Mouse (Mus musculus) erythroid progenitor cell, adult 5-6 weeks (primary cell): ENCODE measurements around the gene Qdpr. TPM values are rescaled to one million over a fixed set of nuclear protein-coding genes. Genes with fewer than 3 reads are reported as not detected.
A peak's percentile ranks its signal among the peaks of the same experiment; 100 is the strongest.
"Not testable (repeated sequence)": the region's sequence is repeated elsewhere in the genome, so short reads cannot be mapped to it uniquely, and the experiment has no call there.

Experiments used
- ATAC-seq: replicated peaks from 2 replicates; pipeline ENCODE4 v1.8.0; 2016; ENCODE audit warnings: moderate number of reproducible peaks, mild to moderate bottlenecking, moderate TSS enrichment, inconsistent platforms; ENCODE audit not compliant: poor library complexity, low FRiP score, severe bottlenecking
- total RNA-seq, 2 experiments: library from RNA; stranded (forward) in 1 of 2; stranded (reverse) in 1 of 2; fragments of 150-400 nt in 1 of 2; fragments of 186-747, 209-891 nt in 1 of 2; gene quantifications; 2 replicates each; pipeline versions ENCODE4 v1.2.3 to v1.2.4; 2015 to 2017; ENCODE audit warnings: low replicate concordance in 2 of 2

Gene Qdpr
- total RNA-seq, 2 experiments from 2014 or later, result 3.4 to 6.4 TPM

DNA sequence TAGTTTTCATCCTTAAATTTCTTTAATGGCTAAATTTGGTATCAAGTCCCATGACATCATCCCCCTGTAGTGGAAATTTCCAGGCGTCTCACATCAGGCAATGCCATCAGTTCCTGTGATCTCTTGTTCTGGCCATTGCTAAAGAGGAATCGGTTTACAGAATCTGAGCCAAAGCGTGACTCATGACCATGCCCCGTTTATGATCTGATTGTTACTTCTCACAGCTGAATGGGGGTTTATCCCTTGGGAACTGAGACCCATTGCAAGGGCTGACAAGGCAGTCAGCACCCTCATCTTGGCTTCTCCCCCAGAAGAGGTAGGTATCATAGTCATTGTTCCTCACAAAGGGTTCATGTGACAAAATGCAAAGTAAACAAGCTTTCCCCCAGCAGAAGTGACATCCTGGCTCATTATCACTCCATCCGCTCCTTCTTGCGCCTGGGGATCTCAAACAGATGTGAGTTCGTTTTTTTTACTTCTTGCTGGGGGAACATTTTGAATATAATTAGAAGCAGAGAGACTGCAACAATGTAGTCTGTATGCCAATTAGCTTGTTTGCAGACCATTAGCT is 22.9 kb upstream of the Qdpr start:
- no peak for ATAC-seq

DNA sequence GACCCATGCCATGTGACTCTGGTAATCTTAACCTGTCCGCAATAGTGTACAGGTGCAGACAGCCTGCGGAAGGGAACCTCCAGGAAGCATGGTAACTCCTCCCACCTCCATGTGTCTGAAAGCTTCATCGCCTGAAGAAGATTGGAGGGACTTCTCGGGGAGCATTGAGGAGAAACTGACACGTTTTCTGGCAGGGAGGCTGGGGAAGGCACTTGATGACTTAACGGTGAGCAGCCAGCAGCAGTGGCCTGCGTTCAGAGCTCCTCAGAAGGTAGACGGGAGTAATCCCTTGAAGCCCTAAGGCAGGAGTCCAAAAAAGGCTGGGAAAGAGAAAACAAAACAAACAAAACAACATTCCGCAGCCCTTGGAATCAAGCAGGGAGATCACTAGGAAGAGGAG is 4.4 kb upstream of the Qdpr start:
- no peak for ATAC-seq

DNA sequence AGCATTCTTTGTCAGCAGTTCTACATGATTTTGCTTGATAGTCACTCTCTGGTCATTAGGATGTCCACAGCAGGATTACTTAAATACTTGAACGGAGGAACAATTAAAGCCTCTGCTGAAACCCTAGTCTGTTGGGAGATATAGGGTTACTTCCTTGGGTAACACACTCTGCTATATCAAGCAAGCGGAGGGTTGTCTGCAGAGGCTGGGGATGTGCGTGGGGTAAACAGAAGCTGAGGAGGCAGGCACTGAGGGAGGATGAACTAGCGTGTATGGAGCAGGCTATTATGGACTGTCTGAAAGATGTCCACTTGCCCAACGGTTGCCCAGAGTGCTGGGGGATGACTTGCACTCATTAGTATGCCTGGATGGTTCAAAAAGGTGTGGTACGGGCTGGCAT is 3.4 kb upstream of the Qdpr start, which contains the start of gene Clrn2:
TSS of gene Clrn2 (plus strand) at position 301 of the 400 bp plus-strand sequence.
- ATAC-seq, result no peak

DNA sequence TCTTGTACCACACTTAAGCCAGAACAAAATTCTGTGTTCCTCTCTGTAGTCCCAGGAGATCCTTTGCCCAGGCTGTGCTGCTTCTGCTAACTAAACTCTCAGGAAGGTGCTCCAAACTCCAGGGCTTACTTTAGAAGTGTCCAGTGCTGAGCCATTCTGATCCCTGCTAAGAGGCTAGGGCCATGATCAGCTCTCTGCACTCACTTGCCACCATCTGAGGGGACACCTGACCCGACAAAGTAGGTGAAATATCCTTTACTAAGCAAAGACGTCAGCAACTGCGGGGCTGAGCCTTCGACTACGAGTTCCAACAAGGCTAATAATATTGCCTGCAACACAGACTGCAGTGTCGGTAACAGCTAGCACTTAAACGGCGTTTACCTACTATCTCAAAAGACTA is 830 bp downstream of the Qdpr start:
- ATAC-seq, result no peak

DNA sequence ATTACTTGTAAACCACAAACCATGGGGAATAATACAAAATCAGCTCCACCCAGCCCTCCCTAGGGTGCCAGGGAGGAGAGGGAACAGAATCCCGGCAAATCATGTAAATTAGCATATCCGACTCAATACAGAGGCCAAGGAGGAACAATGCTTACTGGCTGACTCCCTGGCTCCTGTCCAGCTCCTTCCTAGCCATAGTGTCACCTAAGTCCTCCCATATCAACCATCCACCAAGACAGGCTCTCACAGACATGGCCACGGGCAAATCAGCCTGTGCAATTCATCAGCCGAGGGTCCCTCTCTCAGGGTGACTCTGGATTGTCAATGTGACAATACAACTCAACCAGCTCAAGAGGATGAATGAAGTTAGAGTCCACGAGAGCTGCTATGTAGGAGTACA is 1.4 kb downstream of the Qdpr start:
- no peak for ATAC-seq

DNA sequence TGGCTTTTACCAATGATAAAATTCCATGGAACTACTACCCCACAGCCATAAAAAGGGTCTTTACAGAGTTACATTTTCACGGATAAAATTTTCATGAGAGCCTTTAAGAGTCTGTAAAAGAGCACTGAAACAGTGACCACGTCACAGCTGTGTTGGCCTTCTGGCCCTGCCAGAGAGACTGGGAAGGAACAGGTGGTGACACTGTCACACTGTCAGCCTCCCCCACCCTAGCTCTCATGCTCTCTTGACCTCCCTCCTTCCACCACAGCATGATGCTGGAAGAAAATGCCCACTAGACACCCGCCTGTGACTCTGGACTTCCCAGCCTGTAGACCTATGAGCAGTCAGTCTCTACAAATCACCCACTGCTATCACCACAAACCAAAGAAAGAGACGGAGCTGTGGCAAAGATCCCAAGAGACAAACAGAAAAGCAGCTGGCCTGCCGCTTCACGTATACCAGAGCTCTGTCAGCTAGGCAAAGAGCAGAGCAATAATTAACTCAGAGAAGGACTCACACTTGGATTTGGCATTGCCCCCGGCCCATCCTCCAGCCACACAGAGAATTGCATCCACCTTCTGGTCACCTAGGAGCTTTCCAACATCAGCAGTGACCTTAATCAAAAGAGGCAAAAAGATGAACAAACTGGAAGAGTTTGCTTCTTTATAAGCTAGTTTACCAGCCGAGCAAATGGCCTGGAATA is 5.8 kb downstream of the Qdpr start:
- no peak for ATAC-seq

DNA sequence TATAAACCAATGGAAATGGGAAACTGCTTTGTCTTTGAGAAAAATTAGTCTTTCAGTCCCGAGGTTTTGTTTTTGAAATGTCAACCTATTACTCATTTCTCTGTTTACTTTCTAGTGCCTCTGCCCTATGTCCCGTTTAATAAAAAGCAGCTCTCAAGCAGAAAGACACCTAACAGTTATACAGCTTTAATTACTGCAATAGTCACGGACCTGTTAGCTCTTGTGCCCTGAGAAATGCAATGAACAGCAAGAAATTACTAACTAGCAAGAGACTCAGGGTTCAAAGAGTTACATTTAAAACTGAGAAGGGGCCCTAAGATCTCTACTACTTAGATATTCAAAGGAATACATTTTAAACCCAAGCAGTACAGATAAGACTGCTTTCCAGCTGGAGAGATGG is 8.3 kb downstream of the Qdpr start:
- ATAC-seq, result no peak

DNA sequence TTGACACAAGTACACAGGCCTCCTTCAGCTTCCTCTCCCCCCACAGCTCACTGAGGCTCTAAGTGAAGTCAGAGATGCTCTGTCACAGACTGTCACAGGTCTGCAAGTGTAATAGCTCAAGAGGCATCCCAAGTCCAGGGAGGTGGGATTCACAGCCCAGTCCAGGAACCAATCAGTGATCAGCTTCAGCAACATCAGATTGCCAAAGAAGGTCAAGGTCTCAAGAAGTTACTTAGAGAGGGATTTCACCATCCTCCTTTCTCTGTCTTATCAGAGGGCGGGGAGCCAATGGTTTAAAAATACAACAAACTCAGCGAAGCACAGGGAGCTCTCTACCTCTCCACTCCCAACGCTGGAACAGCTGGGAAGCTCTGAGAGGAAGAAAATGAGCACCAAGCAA is 8.9 kb downstream of the Qdpr start:
- ATAC-seq, result no peak; the same call in 1 of the 2 replicates

DNA sequence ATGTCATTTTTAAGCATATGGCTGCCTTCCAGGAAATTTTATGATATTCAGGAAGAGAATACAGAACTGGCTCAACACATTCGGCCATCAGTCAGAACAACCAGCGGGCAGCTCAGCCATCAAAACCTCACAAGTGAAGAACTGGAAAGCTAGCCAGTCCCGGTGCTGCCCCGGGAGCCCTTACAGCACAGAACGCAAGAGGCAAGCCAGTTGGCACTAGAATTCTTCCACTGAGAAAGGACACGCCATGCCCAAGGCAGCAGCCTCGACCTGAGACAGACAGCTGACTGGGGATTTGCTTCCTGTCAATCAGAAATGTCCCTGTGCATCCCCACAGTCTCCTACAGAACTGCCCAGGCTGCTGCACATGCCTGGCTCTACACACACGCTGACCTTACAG is 11.7 kb downstream of the Qdpr start:
- no peak for ATAC-seq

DNA sequence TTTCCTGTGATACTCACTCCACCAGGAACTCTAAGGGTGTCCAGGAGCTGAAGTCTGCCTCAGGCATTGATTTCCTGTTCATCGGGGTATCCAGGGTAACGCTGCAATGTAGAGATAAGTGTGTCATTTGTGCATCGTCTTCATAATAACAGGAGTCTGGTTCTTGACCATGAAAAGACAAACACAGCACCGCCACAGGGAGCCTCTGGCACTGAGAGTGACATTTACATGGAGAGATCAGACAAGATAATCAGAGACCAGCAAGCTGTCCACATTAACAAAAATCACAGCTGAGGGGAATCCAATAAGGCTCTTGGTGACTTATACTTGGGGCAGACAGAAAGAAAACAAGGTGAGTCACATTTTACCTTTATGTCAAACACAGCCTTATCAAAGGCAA is 12.2 kb downstream of the Qdpr start:
- no peak for ATAC-seq

DNA sequence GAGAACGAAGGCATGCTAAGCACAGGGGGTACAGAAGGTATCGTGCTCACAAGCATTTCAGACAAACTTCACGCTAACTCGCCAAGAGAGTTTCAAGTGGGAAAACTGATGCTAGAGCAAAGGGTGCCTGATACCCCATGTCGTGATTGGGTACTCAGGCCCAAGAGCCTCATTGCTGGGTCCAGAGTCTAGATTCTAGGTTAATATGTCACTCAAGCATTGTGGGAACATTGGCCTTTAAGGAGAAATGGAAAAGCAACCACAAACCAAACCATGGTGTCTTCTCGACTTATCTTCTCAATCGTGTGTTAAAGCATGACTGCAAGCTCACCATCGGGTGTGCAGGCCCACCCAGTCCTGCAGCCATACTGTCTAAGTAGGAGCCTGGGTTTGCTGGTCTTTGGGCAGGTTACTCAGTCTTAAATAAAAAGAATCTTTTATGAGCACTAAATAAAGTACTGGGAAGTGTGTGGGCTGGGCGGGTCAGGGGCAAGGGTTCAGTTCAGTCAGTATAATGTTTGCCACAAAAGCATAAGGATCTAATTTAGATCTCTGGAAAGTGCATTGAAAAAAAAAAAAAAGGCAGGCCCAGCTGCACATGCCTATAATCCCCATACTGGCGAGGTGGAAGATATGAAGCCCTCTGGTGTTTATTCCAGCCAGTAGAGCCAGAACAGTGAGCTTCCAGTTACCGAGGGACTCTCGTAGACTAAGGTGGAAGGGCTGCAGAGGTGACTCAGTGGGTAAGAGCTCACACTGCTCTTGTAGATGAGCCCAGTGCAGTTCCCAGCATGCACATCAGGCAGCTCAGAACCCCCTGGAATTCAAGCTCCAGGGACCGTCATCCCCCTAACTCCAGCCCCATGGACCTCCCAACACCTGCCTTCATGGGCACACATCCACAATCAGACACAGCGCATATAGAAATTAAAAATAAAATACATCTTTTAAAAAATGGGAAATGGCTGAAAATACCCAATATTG is 13.8 kb downstream of the Qdpr start:
- no peak for ATAC-seq

DNA sequence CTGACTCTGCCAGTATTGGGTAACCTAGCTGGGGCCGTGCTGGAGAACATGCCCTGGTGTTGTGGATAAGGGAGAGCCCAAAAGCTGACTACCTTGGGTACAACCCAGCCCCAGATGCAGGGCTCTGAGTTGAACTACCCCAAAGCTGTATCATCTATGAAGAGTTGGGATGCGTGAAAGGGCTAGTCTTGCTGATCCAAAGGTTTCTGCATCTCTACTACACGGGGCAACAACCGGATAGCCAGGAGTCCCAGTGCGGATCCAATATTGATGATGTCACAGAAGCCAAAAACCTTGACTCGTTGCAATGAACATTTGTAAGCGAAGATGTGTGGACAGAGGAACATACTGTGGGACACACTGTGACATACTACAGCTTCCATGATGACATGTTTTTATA is 22.1 kb downstream of the Qdpr start:
- no peak for ATAC-seq

DNA sequence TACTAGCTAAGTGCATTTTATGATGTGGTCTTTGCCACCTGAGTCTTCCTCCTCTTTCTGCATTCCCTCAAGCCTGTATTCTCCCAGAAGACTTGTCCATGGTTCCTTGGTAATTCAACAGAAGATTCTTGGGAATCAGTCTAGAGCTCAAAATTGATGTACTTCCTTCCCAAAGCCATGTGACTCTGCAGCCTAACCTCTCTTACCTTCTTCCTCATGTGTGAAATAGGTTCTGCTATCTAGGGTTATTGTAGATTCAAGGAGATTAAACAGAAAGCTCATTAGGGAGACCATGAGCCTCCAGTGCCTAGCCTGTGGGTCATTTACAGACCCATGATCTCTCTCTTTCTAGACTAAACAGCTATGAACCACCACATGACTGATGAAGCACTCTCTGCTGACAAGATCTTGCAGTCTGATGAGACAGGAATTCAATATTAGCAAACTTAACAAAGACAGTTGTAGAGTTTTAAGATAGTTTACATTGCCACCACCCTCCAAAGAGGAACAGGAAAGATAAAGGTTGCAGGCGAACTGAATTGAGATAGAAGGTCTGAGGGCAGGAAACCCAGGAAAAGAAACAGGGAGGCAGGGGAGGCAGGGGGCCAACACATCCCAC is 23.5 kb downstream of the Qdpr start:
- ATAC-seq, result no peak

DNA sequence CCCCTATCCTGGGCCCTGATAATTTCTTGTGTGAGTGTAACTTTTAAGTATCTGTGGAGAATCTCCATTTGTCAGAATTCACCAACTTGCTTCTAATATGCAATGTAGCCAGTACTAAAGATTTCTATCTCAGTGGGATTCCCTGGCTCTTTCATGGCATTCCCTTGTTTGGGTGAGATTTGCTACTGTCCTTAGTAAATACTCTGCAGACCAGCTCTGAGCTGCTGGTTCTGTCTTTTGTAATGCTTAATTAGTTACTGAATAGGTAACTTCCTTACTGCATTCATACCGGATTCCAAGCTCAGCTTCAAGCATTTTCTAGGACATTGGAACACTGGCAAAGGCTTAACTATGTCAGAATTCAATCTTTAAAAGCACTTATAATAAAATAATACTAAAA is 24.3 kb downstream of the Qdpr start:
- ATAC-seq, result not testable (repeated sequence)

DNA sequence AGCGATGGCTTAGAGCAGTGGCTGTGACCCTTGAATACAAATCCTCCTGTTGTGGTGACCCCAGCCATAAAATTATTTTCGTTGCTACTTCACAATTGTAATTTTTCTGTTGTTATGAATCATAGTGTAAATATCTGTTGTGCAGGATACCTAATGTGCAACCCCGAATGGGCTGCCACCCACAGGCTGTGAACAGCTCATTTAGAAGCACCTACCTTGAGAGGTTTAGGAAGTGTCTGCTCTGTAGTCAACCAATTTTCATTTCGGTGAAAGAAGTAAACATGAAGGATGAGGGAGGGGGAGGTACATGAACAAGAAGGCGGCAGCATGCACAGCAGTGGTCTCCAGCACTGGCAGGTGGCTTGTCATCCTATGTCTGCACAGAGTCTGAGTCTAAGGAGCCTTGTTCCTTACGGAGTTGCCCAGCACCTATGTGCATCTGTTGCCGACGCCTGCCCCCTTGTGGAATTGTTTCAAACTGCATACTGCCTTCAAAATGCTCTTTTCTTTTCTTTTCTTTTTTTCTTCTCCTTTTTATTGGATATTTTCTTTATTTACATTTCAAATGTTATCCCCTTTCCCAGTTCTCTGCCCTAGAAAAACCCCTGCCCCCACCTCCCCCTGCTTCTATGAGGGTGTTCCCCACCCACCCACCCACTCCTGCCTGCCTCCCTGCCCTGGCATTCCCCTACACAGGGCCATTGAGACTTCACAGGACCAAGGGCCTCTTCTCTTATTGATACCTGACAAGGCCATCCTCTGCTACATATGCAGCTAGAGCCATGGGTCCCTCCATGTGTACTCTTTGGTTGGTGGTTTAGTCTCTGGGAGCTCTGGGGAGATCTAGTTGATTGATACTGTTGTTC is 25.8 kb downstream of the Qdpr start:
- peak; percentile 67 for ATAC-seq

DNA sequence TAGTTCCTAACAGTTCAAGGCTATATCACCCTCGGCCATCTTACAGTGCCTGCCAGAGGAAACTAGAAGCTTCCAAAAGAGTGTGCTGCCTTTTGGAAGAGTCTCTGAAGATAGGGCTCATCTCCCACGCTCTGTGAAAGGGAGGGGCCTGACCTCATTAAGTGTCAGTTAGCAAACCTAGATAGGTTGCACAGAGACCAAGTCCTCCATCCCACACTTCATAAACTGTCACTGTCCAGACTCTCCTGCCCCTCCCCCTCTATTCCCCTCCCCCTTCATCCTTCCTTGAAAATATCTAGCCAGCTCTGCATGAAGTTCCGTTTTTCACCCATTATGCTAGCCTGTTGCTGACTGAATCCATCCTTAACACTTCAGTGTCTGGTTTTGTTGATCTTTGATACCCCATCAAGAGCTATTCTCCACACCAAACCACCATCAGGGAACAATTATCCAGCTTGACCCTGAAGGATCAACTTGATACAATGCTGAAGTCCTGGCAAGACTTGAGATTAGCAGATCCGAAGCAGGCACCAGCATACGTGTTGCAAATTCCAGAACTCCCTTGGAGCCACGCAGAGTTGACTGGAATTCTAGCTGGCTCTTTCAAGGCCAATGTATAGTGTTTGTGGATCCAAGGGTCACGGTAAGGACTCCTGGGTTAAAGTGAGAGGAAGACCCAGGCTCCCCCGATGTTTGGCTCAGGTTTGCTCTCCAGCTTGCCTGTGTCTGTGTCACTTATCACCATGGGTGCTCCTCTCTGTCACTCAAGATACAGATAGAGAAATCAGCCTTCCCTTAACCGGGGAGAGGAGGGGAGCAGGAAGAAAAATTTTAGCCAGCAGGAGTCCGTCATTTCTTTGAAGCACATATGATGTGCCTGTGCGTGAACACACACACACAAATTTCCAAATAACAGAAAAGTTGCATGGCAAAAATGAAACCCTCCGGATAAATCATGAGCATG is 27.9 kb downstream of the Qdpr start:
- ATAC-seq, result no peak

DNA sequence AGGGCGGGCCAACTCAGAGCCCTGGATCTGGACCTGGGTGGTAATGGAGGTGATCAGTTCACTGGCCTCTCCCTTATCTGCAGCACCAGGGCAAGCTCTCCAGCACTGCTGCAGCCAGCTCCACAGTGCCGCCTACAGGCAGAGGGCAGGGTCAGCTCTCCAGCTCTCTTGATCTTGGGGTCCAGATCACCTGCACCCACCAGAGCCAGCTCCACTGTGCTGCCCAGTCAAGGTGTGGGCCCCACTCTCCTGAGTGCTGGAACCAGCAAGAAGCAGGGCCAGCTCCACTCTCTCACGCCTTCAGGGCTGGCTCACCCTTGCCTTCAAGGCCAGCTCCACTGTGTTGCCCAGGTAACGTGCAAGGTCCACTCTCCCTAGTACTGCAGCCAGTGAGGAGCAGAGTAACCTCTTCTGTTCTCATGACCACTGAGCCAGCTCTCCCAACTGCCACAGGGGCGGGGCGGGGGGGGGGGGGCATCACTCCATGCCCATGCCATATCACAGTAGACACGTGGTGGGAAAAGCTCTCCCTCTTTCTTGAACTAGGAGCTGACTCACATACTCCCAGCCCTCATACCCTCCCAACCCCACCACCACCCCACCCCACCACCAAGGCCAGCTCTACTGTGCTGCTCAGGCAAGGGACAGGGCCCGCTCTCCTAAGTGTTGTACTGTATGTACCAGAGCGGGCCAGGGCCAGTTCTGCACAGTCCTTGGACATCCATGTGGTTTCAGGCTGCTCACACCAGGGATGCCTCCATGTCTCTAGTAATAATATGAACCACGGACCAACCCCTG is 30.0 kb downstream of the Qdpr start:
- ATAC-seq, result peak; percentile 67
